Mouse (Mus musculus) cerebellum, postnatal 25 days (tissue): ENCODE data around the gene Syne3.

Experiments used
- DNase-seq, 2 experiments: peaks; one replicate each; pipeline ENCODE4 v3.0.0; 2021; ENCODE audit warnings: mixed read lengths in 2 of 2

The Syne3 gene

DNA sequence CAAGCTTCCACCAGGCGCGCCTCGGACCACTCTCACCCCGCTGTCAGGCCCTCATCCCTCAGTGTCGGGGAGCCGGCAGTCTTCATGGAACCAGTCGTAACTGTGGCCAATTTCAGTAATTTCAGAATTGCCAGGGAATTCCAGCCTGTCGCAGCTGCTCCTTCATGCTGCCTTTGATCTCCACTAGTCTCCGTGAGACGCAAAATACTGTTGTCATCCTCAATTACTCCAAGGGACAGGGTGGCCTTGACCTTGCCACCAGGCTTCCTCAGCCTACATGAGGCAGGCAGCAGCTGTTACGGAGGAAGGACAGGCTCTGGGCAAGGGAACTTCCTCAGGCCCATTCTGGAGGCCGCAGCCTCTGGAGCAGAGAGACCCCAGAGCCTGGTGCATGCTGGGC is 129.2 kb downstream of the Syne3 start:
- no peak for DNase-seq
